Mouse (Mus musculus): ENCODE measurements around the gene Xrra1. TPM values are rescaled to one million over a fixed set of nuclear protein-coding genes. Genes with fewer than 3 reads are reported as not detected.

Gene Xrra1
- polyA plus RNA-seq, 1 experiment from 2014 or later, result 0.28 TPM

DNA sequence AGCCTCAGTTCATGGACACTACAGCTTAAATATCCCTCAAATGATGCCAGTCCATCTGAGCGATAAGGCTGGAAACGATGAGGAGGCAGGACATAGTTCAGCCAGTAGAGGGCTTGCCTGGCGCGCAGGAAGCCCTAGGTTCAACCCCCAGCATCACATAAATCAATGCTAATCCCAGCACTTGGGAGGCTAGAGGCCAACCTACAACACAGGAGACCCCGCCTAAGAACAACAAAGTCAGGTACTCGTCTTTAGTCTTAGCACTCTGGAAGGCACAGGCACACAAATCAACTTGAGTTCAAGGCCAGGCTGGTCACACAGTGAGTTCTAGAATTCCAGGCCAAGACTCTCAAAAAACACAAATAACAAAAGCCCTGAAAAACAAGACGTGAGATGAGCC, 5.6 kb upstream of the Xrra1 start:
- H3K9ac ChIP-seq, result no peak overlapping the region
- ATAC-seq (ENCODE audit: low read depth), result no peak
- peaks cover 34% of the 10 kb centered on the region for H3K36me3 ChIP-seq
- peaks cover 33% of the 10 kb centered on the region for H3K4me1 ChIP-seq (replicated peaks)
- H3K9me3 ChIP-seq, result no peaks in the 10 kb centered on the region
- H3K4me3 ChIP-seq, result no peak overlapping the region
- no peak overlapping the region for H3K4me2 ChIP-seq
- H3K27ac ChIP-seq (replicated peaks), result no peak overlapping the region
- 80% methylated on average over 7 of the region's 7 CpGs for WGBS
- H3K27me3 ChIP-seq, result no peaks in the 10 kb centered on the region

DNA sequence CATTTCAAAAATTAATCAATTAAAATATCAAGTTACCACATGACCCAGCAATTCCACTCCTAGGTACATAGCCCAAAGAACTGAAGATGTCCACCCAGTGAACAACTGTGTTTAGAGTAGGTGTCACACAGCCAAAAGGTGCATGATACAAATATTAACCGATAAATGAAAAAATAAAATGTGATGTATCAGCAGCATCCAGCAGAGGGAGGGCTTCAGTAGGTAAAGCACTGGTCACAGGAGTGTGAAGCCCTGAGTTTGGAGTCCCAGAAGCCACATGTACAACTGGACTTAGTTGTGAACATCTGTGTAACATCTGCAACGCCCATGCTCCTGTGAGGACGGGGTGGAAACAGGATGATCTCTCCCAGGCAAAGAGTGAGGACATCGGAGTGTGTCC, 4.6 kb upstream of the Xrra1 start:
- H3K9ac ChIP-seq, result no peak overlapping the region
- H3K4me3 ChIP-seq, result no peak overlapping the region
- peaks cover 33% of the 10 kb centered on the region for H3K4me1 ChIP-seq (replicated peaks)
- no peak for ATAC-seq (ENCODE audit: low read depth)
- H3K9me3 ChIP-seq, result no peaks in the 10 kb centered on the region
- H3K36me3 ChIP-seq, result peaks cover 26% of the 10 kb centered on the region
- H3K27ac ChIP-seq (replicated peaks), result no peak overlapping the region
- H3K27me3 ChIP-seq, result no peaks in the 10 kb centered on the region
- WGBS, result 94% methylated on average over 4 of the region's 4 CpGs
- H3K4me2 ChIP-seq, result no peak overlapping the region

DNA sequence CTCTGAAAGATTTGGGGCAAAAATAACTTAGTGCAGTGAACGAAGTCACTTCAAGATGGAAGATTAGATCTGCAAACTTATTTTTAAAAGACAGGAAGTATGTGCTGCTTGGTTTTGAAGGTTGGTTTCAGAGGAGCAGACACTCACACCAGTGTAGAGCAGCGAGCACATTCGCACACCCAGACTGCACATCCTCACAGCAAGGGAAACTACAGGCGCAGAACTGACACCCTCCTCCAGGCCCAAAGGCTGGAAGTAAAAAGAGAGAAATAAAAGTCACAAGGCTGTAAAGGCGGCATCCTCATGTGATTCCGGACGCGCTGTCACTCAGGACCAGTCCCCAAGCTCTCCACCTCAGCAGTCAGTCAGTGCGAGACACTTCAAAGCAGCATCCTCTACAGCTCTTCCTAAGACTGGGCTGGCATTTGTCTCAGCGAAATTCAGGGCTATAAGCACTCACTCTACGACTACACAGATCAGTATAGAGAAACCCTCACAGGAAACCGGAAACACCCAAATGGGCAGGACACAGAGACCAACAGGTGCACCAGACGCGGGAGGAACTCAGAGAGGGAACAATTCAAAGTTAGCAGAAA, 2.6 kb upstream of the Xrra1 start:
- H3K9ac ChIP-seq, result no peak overlapping the region
- 89% methylated on average over 14 of the region's 14 CpGs for WGBS
- H3K27me3 ChIP-seq, result no peaks in the 10 kb centered on the region
- H3K4me1 ChIP-seq (replicated peaks), result peaks cover 24% of the 10 kb centered on the region
- no peak for ATAC-seq (ENCODE audit: low read depth)
- H3K27ac ChIP-seq (replicated peaks), result no peak overlapping the region
- no peaks in the 10 kb centered on the region for H3K9me3 ChIP-seq
- peak overlapping the region; percentile 11; the same call in 1 of the 2 replicates for H3K4me2 ChIP-seq
- no peak overlapping the region for H3K4me3 ChIP-seq
- peaks cover 26% of the 10 kb centered on the region for H3K36me3 ChIP-seq

DNA sequence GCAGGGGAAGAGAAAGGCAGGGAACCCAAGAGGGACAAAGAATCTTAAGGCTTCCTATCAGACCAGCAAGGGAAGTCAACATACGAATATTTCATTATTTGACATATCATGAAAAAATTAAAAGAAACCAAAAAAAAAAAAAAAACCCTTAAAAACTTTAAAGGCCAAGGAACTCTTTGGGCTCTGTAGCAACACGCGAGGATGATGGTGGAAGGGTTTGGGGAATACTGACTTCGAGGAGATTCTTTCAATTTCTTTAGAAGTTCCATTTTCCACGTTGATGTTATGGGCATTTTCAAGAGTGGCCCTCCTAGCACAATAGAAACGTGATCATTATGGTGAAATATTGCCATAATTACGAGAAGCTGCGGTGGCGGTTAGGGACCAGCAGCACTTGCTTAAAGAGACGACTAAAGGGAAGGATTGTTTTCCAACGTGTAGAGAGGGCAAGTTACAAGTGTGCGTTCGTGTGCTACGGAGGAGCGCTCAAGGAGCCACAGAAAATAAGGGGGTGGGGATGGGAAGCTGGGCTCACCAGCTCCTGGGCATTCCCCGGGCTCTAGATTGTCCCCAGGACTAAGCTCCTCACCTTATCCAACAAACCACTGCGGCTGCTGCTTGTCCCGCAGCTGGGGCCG, 622 bp upstream of the Xrra1 start:
- Histone ChIP-seq H3K4me2 (peak overlapping the region; percentile 90), H3K36me3 (peaks cover 24% of the 10 kb centered on the region), H3K4me1 (replicated peaks) (peaks cover 24% of the 10 kb centered on the region), H3K4me3 (peak overlapping the region; percentile 84), H3K27ac (replicated peaks) (peak overlapping the region; percentile 88), H3K9me3 (no peaks in the 10 kb centered on the region), H3K27me3 (no peaks in the 10 kb centered on the region), H3K9ac (peak overlapping the region; percentile 85)
- peak; percentile 71 for ATAC-seq (ENCODE audit: low read depth)
- 2% methylated on average over 19 of the region's 19 CpGs for WGBS

DNA sequence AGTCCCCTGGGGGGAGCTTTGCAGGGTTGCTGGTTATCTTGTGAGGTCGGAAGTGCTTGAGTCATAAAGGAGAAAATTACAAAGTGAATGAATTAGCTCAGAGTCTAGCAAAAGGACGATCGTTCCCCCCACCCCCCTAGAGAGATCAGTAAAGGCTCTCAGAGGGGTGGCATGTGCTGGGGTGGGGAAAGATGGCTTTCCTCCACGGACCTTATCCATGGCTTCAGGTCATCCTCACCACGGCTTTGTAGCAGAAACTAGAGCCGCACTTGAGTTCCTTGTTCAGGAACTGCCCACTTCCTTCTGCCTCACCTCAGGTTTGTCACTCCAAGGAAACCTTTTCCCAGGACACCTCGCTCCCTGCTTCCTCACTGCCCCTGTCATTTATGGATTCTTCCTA, 4.4 kb downstream of the Xrra1 start, which contains the start of gene Spcs2:
Gene Spcs2, minus strand, starts transcription at position 101 of the 400 bp plus-strand sequence.
- no peak within 1 kb of the TSS for H3K27ac ChIP-seq (replicated peaks)
- H3K9me3 ChIP-seq, result no peaks in the 10 kb centered on the region
- H3K4me1 ChIP-seq (replicated peaks), result peaks cover 5% of the 10 kb centered on the region; the same call in 1 of the 2 replicates
- no peak within 1 kb of the TSS for H3K9ac ChIP-seq
- H3K36me3 ChIP-seq, result no peaks in the 10 kb centered on the region
- H3K4me3 ChIP-seq, result no peak within 1 kb of the TSS
- H3K4me2 ChIP-seq, result no peak within 1 kb of the TSS
- ATAC-seq (ENCODE audit: low read depth), result no peak
- 38% methylated on average over 7 of the region's 7 CpGs for WGBS
- no peaks in the 10 kb centered on the region for H3K27me3 ChIP-seq

DNA sequence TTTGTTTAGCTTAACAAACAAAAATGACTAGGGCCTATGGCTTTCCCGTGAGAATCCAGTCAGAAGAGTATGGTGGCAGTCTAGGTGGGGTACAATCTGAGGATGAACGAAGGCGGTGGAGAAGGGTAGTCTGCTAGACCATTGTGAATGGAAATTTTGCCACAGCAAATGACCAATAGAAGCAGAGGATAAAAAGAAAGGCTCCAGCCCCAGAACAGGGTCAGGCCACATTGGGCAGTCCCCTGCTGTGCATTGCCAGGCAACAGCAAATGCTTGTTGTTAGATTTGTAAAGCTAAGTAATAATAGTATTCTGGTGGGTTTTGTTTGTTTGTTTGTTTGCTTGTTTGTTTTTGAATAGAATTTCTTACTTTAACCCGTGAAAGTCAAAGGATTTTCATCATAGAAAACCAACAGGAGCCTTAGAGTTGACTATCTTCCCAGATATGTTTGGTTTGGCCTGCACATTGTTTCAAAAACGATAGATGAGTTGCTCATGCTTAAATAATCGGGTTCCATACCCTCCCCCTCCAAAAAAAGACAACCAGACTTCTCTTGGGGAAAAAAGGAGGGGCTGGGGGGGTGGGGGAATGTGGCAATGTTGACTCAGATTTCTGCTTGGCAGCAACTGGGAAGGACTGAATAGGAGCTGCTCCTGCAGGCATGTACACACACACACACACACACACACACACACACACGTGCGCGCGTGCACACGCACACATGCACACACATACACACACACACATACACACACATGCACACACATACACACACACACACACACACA, 5.5 kb downstream of the Xrra1 start:
- no peak overlapping the region for H3K4me2 ChIP-seq
- no peaks in the 10 kb centered on the region for H3K36me3 ChIP-seq
- H3K9ac ChIP-seq, result no peak overlapping the region
- H3K27me3 ChIP-seq, result no peaks in the 10 kb centered on the region
- H3K4me3 ChIP-seq, result no peak overlapping the region
- no peak overlapping the region for H3K27ac ChIP-seq (replicated peaks)
- ATAC-seq (ENCODE audit: low read depth), result no peak
- 0 out of 2 replicates have a peak, but pooled peaks cover 5% of the 10 kb centered on the region for H3K4me1 ChIP-seq (replicated peaks)
- WGBS, result 30% methylated on average over 6 of the region's 11 CpGs
- no peaks in the 10 kb centered on the region for H3K9me3 ChIP-seq

DNA sequence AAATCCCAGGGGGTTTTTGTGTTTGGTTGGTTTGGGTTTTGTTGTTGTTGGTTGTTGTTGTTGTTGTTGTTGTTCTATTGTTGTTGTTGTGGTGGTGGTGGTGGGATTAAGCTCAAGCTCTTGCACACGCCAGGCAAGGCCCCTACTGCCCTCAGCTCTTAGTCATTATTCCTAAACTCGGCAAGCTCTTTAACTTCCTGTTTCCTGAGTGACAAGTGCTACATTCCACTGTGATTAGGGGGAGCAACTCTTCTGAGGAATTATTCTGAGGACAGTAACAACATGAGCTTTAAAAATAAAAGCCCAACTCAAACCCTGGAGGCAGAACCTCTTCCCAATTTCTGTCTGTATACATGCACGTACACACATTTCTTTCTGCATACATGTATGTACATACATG, 6.3 kb downstream of the Xrra1 start:
- Histone ChIP-seq H3K36me3 (no peaks in the 10 kb centered on the region), H3K4me1 (replicated peaks) (0 out of 2 replicates have a peak, but pooled peaks cover 5% of the 10 kb centered on the region), H3K27ac (replicated peaks) (no peak overlapping the region), H3K9ac (no peak overlapping the region), H3K4me2 (no peak overlapping the region), H3K9me3 (no peaks in the 10 kb centered on the region), H3K27me3 (no peaks in the 10 kb centered on the region), H3K4me3 (no peak overlapping the region)
- WGBS, result 67% methylated on average over 3 of the region's 3 CpGs
- no peak for ATAC-seq (ENCODE audit: low read depth)

DNA sequence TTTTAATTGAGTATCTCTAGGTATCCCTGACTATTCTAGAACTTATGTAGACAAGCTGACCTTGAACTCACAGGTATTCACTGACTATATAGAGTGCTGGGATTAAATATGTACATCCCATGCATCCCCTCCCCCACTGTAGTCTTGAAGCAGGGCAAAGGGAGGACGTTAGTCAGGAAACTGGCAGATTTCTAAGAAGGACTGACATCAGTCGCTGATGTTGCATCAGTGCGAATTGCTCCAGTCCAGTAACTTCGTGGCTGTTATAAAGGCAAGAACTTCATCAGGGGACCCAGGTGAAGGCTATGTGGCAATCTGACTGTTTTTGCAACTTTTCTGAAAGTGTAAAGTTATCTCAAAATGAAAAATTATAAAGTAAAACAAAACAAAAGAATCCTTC, 10.4 kb downstream of the Xrra1 start:
- H3K9me3 ChIP-seq, result no peaks in the 10 kb centered on the region
- no peaks in the 10 kb centered on the region for H3K27me3 ChIP-seq
- no peak overlapping the region for H3K4me2 ChIP-seq
- no peak overlapping the region for H3K27ac ChIP-seq (replicated peaks)
- H3K9ac ChIP-seq, result no peak overlapping the region
- no peak overlapping the region for H3K4me3 ChIP-seq
- H3K4me1 ChIP-seq (replicated peaks), result no peaks in the 10 kb centered on the region
- WGBS, result 74% methylated on average over 4 of the region's 4 CpGs
- H3K36me3 ChIP-seq, result no peaks in the 10 kb centered on the region
- no peak for ATAC-seq (ENCODE audit: low read depth)

DNA sequence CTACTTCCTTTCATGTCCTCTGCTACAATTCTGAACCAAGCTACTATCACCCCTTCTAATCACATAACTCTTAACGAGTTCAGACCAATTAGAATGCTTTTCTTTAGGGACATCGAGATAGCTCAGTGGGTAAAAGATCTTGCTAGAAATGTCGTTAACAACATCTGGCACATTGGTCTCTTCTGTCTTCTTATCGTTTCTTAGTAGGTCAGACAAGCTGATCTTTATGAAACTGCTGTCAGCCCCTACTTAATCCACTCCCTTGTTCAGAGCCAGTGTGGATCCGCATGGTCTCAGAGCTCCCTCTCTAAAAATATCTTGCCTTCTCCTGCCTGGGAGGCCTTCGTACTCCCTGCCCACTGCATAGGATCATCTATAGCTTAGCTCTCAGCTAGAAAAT, 15.0 kb downstream of the Xrra1 start:
- WGBS, result 87% methylated on average over 6 of the region's 6 CpGs
- Histone ChIP-seq H3K27me3 (no peaks in the 10 kb centered on the region), H3K4me3 (no peak overlapping the region), H3K36me3 (no peaks in the 10 kb centered on the region), H3K9ac (no peak overlapping the region), H3K9me3 (no peaks in the 10 kb centered on the region), H3K4me1 (replicated peaks) (peaks cover 7% of the 10 kb centered on the region; the same call in 1 of the 2 replicates), H3K27ac (replicated peaks) (no peak overlapping the region), H3K4me2 (no peak overlapping the region)
- no peak for ATAC-seq (ENCODE audit: low read depth)

DNA sequence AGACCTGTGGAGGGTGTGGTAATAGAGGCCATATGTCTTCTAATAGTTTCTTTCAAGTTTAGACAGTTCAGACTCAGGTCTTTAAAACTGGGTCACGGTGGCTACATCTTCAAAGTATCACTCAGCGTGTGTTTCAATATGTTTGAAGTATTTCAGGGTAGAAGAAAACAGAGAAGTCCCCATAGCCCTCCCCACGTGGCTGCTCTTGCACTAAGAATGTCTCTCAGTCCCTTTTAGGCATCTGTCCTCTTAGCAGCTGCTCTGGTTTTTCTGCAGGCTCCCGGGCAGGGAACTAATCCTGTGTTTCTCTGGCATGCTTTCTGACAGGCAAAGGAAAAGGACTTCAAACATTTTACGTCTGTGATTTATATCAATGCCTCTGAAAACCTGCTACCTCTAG, 17.0 kb downstream of the Xrra1 start:
- Histone ChIP-seq H3K4me2 (no peak overlapping the region), H3K27me3 (no peaks in the 10 kb centered on the region), H3K9me3 (no peaks in the 10 kb centered on the region), H3K36me3 (no peaks in the 10 kb centered on the region), H3K27ac (replicated peaks) (no peak overlapping the region), H3K4me3 (no peak overlapping the region), H3K4me1 (replicated peaks) (peaks cover 7% of the 10 kb centered on the region; the same call in 1 of the 2 replicates), H3K9ac (no peak overlapping the region)
- no peak for ATAC-seq (ENCODE audit: low read depth)
- WGBS, result 58% methylated on average over 5 of the region's 5 CpGs

DNA sequence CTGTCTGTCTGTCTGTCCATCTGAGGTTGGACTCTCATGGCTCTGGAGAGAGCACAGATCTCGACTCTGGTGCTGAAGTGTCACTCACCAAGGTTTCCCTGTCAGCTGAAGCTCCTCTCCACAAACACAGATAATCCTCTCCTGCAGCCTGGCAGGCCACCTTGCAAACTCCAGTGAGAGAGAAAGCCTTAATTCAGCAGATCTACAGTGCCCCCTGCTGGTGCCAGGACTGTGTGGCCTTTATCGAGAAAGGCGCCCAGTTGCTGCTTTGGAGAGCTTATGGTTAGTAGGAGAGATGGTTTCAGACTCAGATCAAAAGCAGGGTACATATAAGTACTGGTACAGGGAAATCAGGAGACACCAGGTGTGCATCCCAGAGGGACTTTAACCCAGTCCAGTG, 17.4 kb downstream of the Xrra1 start:
- Histone ChIP-seq H3K36me3 (no peaks in the 10 kb centered on the region), H3K9ac (no peak overlapping the region), H3K27ac (replicated peaks) (no peak overlapping the region), H3K4me2 (no peak overlapping the region), H3K4me1 (replicated peaks) (peaks cover 7% of the 10 kb centered on the region; the same call in 1 of the 2 replicates), H3K27me3 (no peaks in the 10 kb centered on the region), H3K4me3 (no peak overlapping the region), H3K9me3 (no peaks in the 10 kb centered on the region)
- peak; percentile 47; the same call in 1 of the 2 replicates for ATAC-seq (ENCODE audit: low read depth)
- WGBS, result 4% methylated on average over 3 of the region's 3 CpGs

DNA sequence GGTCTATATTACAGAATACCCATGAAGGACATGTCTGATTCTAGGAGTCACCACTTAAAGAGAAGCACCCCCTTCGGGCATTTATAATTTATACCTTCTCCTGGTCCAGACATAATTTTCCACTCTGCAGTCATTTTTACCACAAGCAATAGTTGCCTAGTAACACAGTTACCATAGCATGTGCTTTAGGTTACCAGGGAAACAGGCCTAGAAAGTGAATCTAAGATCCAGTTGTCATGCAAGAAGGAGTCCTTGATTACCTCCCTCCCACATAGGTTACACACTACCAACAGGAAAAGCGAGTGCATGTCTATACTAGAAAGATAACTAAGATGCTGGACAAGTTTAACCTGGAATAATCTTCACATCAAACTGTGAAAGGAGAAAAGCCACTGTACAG, 19.3 kb downstream of the Xrra1 start:
- H3K4me1 ChIP-seq (replicated peaks), result peaks cover 7% of the 10 kb centered on the region; the same call in 1 of the 2 replicates
- H3K9ac ChIP-seq, result no peak overlapping the region
- no peak overlapping the region for H3K4me2 ChIP-seq
- ATAC-seq (ENCODE audit: low read depth), result no peak
- H3K4me3 ChIP-seq, result no peak overlapping the region
- H3K36me3 ChIP-seq, result no peaks in the 10 kb centered on the region
- no peaks in the 10 kb centered on the region for H3K27me3 ChIP-seq
- no peak overlapping the region for H3K27ac ChIP-seq (replicated peaks)
- WGBS, result 41% methylated on average over 2 of the region's 2 CpGs
- no peaks in the 10 kb centered on the region for H3K9me3 ChIP-seq

Measured in neural tube, embryonic 13.5 days (tissue).